Mouse (Mus musculus) mesoderm, embryonic 11.5 days (tissue): ENCODE data around the gene Ear6.
"Not testable (repeated sequence)": the region's sequence is repeated elsewhere in the genome, so short reads cannot be mapped to it uniquely, and the experiment has no call there.

Experiments
- DNase-seq: peaks from one replicate; pipeline ENCODE4 v3.0.0-alpha.2; 2012; ENCODE audit warnings: low read depth, low spot score

Gene Ear6

DNA sequence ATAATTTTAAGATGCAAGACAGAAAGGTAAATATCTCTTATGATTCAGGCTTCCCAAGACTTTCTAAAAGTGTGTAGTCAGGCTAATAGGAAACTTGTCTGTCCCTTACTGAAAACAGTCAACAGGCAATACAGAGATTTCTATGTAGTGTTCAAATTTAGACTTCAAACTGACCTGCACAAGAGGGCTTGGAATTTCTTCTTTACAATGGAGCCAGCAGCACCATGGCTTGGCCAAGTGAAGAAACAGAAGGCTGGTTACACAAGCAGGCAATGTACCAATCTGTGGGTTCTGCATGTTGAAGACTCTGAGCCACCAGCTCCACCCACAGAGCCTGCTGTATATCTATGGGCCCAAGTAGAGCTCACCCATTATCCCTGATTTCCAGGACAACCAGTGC is at the start of gene Ear6:
Gene Ear6, plus strand, starts transcription at position 301 of the 400 bp plus-strand sequence.
- no peak for DNase-seq

- DNase-seq: no peak
These were observed 26.9 kb upstream of the Ear6 start for GRCm38 (mm10) chr14:51826625-51827024.

- peak; percentile 2 for DNase-seq
These were observed 25.7 kb upstream of the Ear6 start for GRCm38 (mm10) chr14:51827842-51828241.

- DNase-seq: no peak
These were observed 24.3 kb upstream of the Ear6 start for GRCm38 (mm10) chr14:51829188-51829587.

- DNase-seq: not testable (repeated sequence)
These were observed 15.0 kb upstream of the Ear6 start for GRCm38 (mm10) chr14:51838480-51838879.

DNA sequence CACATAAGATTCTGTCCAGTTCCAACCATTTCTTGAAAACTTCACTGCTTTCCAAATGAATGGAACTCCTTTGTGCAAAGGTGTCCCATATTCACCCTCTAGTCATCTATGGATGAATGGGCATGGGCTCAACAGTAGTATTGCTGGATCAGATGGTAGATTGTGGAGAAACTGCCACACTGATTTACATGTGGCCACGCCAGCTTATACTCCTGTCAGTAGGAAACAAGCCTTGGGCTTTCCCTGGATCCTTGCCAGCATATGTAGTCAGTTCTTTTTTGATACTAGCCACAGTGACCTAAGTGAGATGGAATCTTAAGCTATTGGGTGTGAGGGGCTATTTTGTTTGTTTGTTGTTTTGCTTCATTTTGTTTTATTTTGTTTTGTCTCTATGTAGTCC is 11.2 kb upstream of the Ear6 start:
- DNase-seq: no peak

- no peak for DNase-seq
These were observed 10.7 kb upstream of the Ear6 start for GRCm38 (mm10) chr14:51842781-51843180.

GRCm38 (mm10) chr14:51843882-51844281 is 9.6 kb upstream of the Ear6 start:
- DNase-seq: no peak

DNA sequence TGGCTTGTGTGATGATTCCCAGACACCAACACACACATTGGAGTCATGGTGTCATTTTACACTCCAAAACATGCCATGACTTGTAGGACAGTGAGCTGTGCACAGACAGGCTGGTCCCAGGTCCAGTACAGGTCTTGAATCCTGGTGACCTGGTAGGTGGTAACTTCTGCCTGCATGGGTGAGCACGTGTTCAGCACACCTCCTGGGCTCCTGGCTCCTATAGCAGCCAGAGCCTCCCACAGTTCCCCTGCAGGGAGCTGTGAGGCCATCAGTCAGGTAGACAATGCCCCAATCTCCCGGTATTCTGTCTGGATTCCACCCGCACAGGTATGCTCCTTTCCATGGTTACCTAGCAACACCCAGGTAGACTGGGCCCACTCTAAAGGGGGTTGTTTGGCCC is 6.9 kb upstream of the Ear6 start:
- DNase-seq: no peak

DNA sequence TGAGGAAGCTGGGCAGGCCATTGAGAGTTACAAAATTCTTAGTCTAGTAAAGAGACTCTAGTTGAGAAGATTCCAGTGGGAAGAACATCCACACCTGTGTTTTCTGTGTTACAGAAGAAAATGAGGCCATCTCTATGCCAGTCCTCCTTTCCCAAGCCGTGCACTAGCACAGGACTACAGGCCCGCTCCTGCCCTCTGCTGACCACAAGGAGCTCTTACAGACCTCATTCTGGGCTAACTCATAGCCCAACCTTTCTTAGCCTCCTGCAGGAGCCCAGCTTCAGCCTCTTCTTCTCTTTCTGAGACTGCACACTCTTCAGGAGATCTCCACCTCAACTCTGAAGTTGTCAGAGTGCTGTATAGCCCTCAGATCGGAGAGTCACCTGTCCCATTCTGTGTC is 2.5 kb upstream of the Ear6 start:
- DNase-seq: not testable (repeated sequence)

GRCm38 (mm10) chr14:51855280-51855679 is 1.8 kb downstream of the Ear6 start:
- DNase-seq: not testable (repeated sequence)

DNA sequence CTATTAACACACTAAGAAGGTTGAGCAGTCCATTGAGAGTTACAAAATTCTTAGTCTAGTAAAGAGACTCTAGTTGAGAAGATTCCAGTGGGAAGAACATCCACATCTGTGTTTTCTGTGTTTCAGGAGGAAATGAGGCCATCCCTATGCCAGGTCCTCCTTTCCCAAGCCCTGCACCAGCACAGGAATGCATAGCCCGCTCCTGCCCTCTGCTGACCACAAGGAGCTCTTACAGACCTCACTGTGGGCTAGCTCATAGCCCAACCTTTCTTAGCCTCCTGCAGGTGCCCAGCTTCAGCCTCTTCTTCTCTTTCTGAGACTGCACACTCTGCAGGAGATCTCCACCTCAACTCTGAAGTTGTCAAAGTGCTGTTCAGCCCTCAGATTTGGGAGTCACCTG is 10.1 kb downstream of the Ear6 start:
- peak; percentile 35 for DNase-seq

DNA sequence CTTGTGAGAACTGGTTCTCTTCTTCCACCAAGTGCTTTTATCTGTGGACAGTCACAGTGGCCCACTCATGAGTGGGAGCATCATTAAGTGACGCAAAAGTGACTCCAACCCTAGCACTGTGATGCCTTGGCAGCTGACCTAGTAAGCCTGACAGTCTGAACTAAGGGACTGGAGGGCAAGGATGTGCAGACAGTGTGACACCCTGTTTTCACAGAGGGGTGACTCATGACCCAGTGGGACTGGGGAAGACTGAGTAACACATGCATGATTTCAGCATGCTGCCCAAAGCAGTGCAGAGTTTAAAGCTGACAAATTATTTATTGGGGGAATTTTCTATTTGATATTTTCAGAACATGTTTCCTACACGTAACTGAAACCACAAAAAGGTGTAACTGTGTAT is 17.3 kb downstream of the Ear6 start:
- no peak for DNase-seq

DNA sequence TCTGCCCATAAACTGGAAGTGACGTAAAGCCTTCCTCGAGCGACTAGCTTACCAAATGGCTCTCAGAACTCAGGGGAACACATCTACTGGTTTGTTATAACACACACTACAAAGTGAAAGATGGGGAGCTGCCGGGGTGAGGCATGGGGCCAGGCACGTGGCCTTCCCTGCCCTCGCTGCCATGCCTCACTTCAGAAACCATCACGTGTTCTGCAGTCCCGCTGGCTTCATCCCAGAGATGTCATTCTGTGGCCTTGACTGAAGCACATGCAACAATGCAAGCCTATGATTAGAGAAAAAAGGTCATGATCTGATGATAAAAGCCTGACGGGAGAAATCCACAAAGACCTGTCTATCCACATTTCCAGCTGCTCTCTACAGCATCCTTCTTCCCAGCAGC is 18.2 kb downstream of the Ear6 start:
- no peak for DNase-seq

DNA sequence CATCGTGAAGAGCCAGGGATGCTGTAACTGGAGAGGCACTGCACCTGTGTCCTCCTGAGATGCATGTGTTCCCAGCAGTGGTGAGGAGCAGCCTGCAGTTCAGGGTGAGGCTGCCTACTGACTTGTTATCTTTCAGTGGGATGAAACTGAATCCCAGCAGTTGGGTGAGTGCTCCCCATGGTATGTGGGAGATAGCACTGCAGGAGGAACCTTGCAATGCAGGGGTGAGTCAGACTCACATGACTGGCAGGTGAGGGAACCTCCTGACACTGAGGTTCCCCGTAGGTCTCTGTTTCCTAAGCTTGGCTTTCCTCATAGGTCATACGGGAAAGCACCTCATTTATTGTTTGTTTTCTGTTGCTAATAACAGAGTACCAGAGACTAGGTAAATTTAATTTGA is 24.0 kb downstream of the Ear6 start:
- no peak for DNase-seq

DNA sequence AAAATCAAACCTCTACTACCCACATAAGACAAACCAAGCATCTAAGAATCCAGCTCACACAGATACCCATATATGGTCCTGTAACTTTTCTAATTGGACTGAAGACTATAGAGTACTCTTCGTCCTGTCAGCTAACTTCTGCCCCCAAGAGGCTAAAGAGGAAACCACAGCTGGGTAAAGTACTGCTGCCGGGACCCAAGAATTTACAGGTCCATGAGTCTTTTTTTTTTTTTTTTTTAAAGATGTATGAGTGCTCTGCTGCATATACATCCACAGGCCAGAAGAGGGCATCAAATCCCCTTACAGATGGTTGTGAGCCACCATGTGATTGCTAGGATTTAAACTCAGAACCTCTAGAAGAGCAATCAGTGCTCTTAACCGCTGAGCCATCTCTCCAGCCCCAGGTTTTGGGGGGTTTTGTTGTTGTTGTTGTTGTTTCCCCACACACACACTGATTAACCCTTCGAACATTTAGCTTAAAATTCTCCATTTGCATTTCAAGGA is 30.1 kb downstream of the Ear6 start:
- peak; percentile 85 for DNase-seq

DNA sequence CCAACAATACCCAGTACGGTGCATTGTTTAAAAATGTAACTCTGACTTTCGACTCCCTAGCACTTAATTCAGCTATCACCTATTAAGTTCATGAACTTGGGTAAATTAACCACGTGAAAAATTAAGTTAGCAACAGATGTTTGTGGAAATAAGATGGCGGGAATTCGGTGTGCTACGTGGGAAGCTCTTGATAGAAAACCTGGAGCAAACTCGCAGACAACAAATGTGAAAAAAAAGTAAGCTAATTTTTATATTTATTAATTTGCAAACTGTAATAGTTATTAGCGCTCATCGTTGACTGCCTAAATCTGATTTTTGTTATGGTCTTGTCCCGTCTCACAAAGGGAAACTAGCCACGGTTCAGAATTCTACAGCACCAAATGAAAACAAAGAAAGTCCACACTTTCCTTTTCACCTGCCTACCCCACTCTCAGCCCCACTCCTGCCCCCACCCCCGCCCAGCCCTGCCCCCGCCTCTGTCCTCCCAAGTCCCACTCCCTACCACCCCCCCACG is 30.6 kb downstream of the Ear6 start:
- DNase-seq: peak; percentile 51

DNA sequence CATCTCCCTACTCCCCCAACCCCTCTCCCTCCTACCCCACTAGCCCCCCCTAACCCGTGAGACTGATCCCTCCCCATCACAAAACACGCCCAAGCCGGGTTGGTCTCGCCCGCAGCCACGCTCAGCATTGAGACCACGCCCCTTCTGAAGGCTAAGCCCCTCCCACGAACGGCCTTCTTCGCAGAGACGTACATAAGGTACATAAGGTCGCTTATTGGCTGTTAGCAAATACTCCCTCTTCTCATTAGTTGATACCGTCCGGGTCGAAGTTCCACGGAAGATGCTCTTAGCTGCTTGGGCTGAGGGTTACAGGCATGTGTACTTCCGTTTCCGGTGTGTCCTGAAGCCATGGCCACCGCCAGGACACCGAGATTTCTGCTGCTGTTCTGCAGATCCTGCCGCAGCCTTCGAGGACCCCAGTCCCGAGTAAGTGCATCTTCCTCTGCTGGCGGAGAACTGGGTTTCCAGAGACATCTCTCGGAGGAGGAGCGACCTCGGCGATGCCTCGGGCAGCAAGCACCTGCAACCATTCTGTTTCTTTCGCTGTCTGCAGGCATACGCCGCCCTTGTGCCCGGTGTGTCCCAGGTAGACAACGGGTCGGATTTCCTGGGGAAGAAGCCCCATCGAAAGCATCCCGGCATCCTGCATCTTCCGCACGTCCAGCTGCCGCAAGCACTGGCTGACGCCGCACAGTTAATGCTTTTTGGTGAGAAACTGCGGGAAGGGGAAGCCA is 31.3 kb downstream of the Ear6 start, which contains the start of gene Mettl17:
Gene Mettl17, plus strand, starts transcription at position 245 of the 734 bp plus-strand sequence.
- DNase-seq: peak; percentile 98

- no peak for DNase-seq
These were observed 32.6 kb downstream of the Ear6 start for GRCm38 (mm10) chr14:51886051-51886450.

DNA sequence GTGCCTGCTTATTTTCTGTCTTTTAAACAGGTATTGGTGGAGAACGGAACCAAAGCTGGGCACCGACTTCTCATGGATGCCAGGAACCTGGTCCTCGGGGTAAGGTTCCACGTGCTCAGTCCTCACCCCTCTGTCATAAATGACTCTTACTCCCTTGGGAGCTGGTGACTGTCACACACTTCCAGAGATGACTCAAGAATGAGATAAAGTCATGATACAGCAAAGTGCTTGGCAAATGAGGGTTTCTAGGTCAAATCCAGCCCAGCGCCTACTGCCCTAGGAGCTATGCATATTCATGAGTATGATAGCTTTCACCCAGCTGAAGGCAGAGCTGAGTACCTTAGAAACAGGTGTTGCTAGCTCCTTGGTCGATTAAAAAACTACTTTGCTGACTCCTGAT is 36.3 kb downstream of the Ear6 start:
- no peak for DNase-seq

DNA sequence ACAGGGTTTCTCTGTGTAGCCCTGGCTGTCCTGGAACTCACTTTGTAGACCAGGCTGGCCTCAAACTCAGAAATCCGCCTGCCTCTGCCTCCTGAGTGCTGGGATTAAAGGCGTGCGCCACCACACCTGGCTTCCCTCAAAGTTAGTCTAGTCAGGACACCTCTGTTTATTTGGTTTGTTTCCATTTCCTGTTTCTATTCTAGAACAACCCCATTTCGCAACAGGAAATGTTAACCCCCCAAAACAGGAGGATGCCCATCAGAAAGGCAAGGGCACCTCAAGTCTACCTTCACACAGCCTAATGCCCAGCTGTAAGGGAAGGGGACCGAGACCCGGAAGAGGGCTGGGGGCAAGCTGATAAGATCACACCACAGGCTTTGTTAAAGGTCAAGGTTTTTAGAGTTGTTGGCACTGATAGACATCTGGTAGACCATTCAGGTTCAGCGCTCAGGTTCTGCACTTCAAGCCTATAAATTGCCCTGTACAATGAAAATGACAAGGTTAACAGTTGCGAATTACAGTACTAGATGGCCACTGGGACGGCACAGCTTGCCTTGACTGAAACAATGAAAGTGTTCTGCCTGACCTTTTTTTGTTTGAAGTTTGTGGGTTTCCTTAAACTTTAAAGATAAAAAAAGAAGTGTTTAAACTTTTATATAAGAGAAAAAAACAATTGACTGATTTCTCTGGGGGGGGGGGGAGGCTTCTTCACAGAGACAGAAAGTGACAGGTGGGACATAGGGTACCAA is 38.9 kb downstream of the Ear6 start, which contains the start of gene Slc39a2:
Gene Slc39a2, plus strand, starts transcription at position 699 of the 749 bp plus-strand sequence.
- DNase-seq: no peak

DNA sequence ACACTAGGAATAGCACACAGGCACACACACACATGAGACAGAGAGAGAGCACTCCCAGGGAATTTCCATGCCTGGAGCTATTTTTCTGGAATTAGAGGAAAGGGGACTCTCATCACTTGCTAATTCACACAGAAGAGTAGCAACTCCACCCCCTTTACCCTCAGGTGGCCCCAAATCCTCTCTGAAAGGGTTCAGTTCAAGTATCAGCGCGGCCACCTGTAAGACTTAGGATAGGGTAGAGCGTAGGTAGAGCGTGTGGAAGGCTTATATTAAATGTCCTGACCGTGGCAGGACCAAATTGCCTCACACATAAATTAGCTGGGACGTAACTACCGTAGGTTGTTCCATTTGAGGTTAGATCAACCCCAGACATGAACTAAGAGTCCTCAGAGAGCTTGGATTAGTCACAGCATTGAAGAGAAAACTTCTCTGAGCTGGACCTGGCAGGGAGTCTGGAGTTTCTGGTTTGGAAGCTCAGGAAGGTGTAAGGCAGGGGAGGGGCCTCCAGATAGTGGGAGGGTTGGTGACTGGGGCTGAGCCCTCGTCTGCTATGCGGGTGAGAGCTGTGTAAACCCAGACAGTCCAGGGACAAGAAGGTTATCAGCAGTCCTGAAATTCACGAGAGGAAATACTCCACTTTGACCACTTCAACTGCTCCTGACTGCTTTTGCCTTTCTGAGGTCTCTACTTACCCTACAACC is 39.7 kb downstream of the Ear6 start:
- no peak for DNase-seq
